Mouse (Mus musculus): ENCODE measurements around the gene Mrps5. TPM values are rescaled to one million over a fixed set of nuclear protein-coding genes. Genes with fewer than 3 reads are reported as not detected.
A peak's percentile ranks its signal among the peaks of the same experiment; 100 is the strongest.

The Mrps5 gene
- polyA plus RNA-seq, 1 experiment from 2014 or later, result 146 TPM

DNA sequence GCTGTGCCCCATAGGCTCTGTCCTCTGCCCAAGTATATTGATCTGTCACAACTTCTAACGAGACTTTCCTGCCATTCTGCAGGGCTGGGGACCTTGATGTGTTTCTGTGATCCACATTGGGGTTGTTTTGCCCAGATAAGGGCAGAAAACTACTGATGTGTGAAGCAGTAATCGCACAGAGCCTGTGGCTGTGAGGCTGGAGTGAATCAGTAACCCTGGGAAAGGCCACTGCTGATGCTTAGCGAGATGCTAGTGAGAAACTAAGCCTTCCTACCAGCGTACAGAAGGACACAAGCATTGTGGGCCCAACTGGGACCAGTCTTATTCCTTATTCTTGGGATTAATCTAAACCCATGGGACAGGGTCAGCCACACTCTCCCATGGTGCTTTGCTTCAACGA is 64.6 kb downstream of the Mrps5 start:
- 53% methylated on average over 5 of the region's 5 CpGs for WGBS
- ATAC-seq (ENCODE audit: low FRiP score, low TSS enrichment), result no peak
- Histone ChIP-seq H3K9me3 (ENCODE audit: control insufficient read depth, low read length) (no peaks in the 10 kb centered on the region), H3K4me2 (replicated peaks; ENCODE audit: low read depth, low read length) (no peak overlapping the region), H3K27ac (ENCODE audit: low read depth, low read length) (peak overlapping the region; percentile 79; the same call in 1 of the 2 replicates), H3K4me1 (ENCODE audit: control insufficient read depth, insufficient read depth, low read length) (0 out of 2 replicates have a peak, but pooled peaks cover 3% of the 10 kb centered on the region), H3K4me3 (ENCODE audit: low read length) (no peak overlapping the region), H3K27me3 (ENCODE audit: control insufficient read depth, insufficient read depth, low read length) (peaks cover 21% of the 10 kb centered on the region), H3K9ac (ENCODE audit: low read depth, low read length) (no peak overlapping the region), H3K36me3 (ENCODE audit: control insufficient read depth, insufficient read depth, low read length) (no peaks in the 10 kb centered on the region)

DNA sequence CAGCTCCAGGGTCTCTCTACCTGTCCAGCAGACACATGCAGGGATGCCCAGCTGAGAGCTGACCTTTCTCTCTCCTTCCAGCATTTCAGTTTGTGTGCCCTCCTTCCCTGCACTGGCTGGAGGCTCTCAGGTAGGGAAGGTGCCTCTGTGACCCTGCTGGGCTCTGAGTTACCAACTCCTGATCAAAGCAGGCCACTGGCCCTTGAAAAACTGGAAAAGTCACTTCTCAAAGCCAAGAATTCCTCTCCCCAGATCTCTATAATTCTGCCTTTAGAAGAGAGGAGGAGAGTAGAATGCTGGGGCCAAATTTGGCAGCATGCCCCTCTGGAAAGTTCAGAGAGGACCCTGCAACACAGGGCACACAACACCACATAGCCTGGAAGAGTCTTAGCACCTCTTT is 65.3 kb downstream of the Mrps5 start:
- Histone ChIP-seq H3K4me3 (ENCODE audit: low read length) (no peak overlapping the region), H3K36me3 (ENCODE audit: control insufficient read depth, insufficient read depth, low read length) (no peaks in the 10 kb centered on the region), H3K27me3 (ENCODE audit: control insufficient read depth, insufficient read depth, low read length) (peaks cover 28% of the 10 kb centered on the region), H3K27ac (ENCODE audit: low read depth, low read length) (peak overlapping the region; percentile 79; the same call in 1 of the 2 replicates), H3K4me1 (ENCODE audit: control insufficient read depth, insufficient read depth, low read length) (0 out of 2 replicates have a peak, but pooled peaks cover 3% of the 10 kb centered on the region), H3K4me2 (replicated peaks; ENCODE audit: low read depth, low read length) (peak overlapping the region; percentile 8; the same call in 1 of the 2 replicates), H3K9me3 (ENCODE audit: control insufficient read depth, low read length) (no peaks in the 10 kb centered on the region), H3K9ac (ENCODE audit: low read depth, low read length) (no peak overlapping the region)
- ATAC-seq (ENCODE audit: low FRiP score, low TSS enrichment), result no peak

DNA sequence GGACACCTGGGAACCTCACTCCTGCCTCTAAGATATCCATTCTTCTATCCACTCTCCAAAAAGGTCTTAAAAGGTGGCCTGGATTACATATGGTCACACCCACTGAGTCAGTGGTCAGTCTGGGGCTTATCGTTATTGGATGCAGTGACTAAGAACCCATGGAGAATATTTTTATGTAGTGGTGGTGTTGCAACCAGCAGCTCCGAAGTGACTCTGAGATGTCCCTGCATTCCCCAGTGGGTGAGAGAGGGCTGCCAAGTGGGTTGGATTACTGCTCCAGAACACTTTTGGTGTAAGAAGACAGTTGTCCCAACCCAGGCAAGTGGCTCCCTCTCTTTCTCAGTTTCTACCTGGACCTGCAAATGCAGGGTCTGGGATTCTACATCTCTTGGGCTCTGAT is 65.8 kb downstream of the Mrps5 start:
- Histone ChIP-seq H3K4me3 (ENCODE audit: low read length) (no peak overlapping the region), H3K4me1 (ENCODE audit: control insufficient read depth, insufficient read depth, low read length) (0 out of 2 replicates have a peak, but pooled peaks cover 3% of the 10 kb centered on the region), H3K4me2 (replicated peaks; ENCODE audit: low read depth, low read length) (no peak overlapping the region), H3K27ac (ENCODE audit: low read depth, low read length) (peak overlapping the region; percentile 79; the same call in 1 of the 2 replicates), H3K27me3 (ENCODE audit: control insufficient read depth, insufficient read depth, low read length) (peaks cover 32% of the 10 kb centered on the region), H3K9ac (ENCODE audit: low read depth, low read length) (no peak overlapping the region), H3K36me3 (ENCODE audit: control insufficient read depth, insufficient read depth, low read length) (no peaks in the 10 kb centered on the region), H3K9me3 (ENCODE audit: control insufficient read depth, low read length) (no peaks in the 10 kb centered on the region)
- no peak for ATAC-seq (ENCODE audit: low FRiP score, low TSS enrichment)
- 74% methylated on average over 2 of the region's 2 CpGs for WGBS

DNA sequence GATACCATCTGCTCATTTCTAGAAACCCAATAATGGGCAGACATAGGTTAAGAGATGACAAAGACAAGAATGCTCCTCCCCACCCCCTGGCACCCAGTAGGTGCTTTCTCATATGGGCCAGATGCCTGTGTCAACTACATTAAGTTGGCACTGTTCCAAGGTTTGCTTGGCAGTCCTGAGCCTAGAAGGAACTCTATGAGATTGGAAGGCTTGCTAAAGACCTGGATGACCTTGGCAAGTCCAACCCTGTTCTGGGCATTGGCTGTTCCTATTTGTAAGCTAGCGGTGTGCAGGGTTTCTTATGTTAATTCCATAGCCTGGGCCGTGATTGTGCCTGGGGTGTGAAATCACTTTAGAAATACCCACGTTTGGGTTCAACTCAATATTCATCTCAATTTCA is 67.8 kb downstream of the Mrps5 start:
- no peak overlapping the region for H3K9ac ChIP-seq (ENCODE audit: low read depth, low read length)
- ATAC-seq (ENCODE audit: low FRiP score, low TSS enrichment), result 0 out of 2 replicates have a peak, but pooled peaks have one; percentile 9
- H3K4me2 ChIP-seq (replicated peaks; ENCODE audit: low read depth, low read length), result peak overlapping the region; percentile 70
- 58% methylated on average over 3 of the region's 3 CpGs for WGBS
- no peaks in the 10 kb centered on the region for H3K9me3 ChIP-seq (ENCODE audit: control insufficient read depth, low read length)
- no peak overlapping the region for H3K27ac ChIP-seq (ENCODE audit: low read depth, low read length)
- H3K27me3 ChIP-seq (ENCODE audit: control insufficient read depth, insufficient read depth, low read length), result peaks cover 34% of the 10 kb centered on the region
- H3K4me1 ChIP-seq (ENCODE audit: control insufficient read depth, insufficient read depth, low read length), result 0 out of 2 replicates have a peak, but pooled peaks cover 3% of the 10 kb centered on the region
- H3K36me3 ChIP-seq (ENCODE audit: control insufficient read depth, insufficient read depth, low read length), result no peaks in the 10 kb centered on the region
- peak overlapping the region; percentile 49; the same call in 1 of the 2 replicates for H3K4me3 ChIP-seq (ENCODE audit: low read length)

DNA sequence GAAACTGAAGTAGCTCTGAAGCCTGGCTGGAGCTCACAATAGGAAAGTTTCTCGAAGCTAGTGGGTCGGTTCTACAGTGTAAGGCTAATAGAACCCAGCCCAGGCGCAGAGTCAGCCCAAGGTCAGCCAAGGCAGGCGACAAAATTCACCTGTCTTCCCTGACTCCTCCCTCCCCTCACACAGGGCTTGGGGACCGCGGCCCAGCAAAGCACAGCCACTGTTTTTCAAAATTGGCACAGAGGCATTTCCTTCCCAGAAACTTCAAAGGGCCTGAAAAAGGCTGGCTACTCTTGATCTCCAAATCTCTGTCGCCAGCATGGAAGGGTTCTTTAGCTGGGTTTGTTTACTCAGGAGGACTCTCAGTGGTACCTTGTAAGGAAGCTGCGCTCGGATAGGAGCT is 68.4 kb downstream of the Mrps5 start:
- ATAC-seq (ENCODE audit: low FRiP score, low TSS enrichment), result no peak
- peak overlapping the region; percentile 53; the same call in 1 of the 2 replicates for H3K9ac ChIP-seq (ENCODE audit: low read depth, low read length)
- H3K4me2 ChIP-seq (replicated peaks; ENCODE audit: low read depth, low read length), result peak overlapping the region; percentile 70
- no peaks in the 10 kb centered on the region for H3K36me3 ChIP-seq (ENCODE audit: control insufficient read depth, insufficient read depth, low read length)
- H3K9me3 ChIP-seq (ENCODE audit: control insufficient read depth, low read length), result no peaks in the 10 kb centered on the region
- 0 out of 2 replicates have a peak, but pooled peaks cover 3% of the 10 kb centered on the region for H3K4me1 ChIP-seq (ENCODE audit: control insufficient read depth, insufficient read depth, low read length)
- H3K27ac ChIP-seq (ENCODE audit: low read depth, low read length), result peak overlapping the region; percentile 42; the same call in 1 of the 2 replicates
- peaks cover 34% of the 10 kb centered on the region for H3K27me3 ChIP-seq (ENCODE audit: control insufficient read depth, insufficient read depth, low read length)
- 3% methylated on average over 9 of the region's 9 CpGs for WGBS
- peak overlapping the region; percentile 49 for H3K4me3 ChIP-seq (ENCODE audit: low read length)

DNA sequence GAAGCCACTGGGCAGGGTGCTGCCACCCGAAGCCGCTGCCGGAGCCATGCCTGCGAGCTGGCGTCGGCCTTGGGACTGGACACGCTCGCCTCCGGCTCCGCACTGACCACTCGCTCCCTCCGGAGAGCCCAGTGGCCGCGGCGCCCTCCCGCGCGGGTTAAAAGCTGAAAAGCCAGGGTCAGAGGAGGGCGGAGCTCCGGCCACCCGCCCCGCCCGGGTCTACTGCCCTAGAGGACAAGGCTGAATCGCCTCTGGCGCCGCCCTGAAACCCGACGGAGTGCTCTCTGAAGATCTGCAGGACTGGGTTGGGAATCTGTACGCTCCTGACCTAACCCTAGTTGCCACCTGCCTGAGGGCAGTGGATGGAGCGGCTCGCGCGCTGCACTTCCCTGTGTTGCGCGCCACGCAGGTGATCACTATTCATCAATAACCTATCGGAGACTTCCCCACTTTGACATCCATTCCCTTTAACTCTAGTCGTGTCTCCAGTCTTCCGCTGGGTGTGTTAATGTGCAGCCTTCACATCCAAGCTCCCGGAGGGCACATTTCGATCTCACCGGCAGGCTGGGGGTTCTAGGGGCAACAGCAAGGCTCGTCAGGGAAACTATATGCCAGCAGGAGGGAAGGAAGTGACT is 69.2 kb downstream of the Mrps5 start, which contains the start of gene Mal:
TSS of gene Mal (minus strand) at position 610 of the 635 bp plus-strand sequence.
- Histone ChIP-seq H3K36me3 (ENCODE audit: control insufficient read depth, insufficient read depth, low read length) (no peaks in the 10 kb centered on the region), H3K4me2 (replicated peaks; ENCODE audit: low read depth, low read length) (peak within 1 kb of the TSS; percentile 70), H3K9me3 (ENCODE audit: control insufficient read depth, low read length) (no peaks in the 10 kb centered on the region), H3K9ac (ENCODE audit: low read depth, low read length) (peak within 1 kb of the TSS; percentile 53), H3K27ac (ENCODE audit: low read depth, low read length) (peak within 1 kb of the TSS; percentile 42; the same call in 1 of the 2 replicates), H3K4me3 (ENCODE audit: low read length) (peak within 1 kb of the TSS; percentile 49), H3K27me3 (ENCODE audit: control insufficient read depth, insufficient read depth, low read length) (peaks cover 34% of the 10 kb centered on the region), H3K4me1 (ENCODE audit: control insufficient read depth, insufficient read depth, low read length) (0 out of 2 replicates have a peak, but pooled peaks cover 3% of the 10 kb centered on the region)
- WGBS, result 1% methylated on average over 42 of the region's 43 CpGs
- peak; percentile 69 for ATAC-seq (ENCODE audit: low FRiP score, low TSS enrichment)

Other genes with a start within 250 kb of the Mrps5 start
- gene Astl, start 248.6 kb upstream of the Mrps5 start, polyA plus RNA-seq (2014; fragmentation: Nextera tagmentation; extraction: Ambion mirVana), result not detected in 2 replicates
- 0.69 and 1.8 TPM in 2 replicates for gene Adra2b, start 224.0 kb upstream of the Mrps5 start, polyA plus RNA-seq (2014; fragmentation: Nextera tagmentation; extraction: Ambion mirVana)
- 0.15 TPM in 1 of 2 replicates, not detected in the other for gene Gpat2, start 162.0 kb upstream of the Mrps5 start, polyA plus RNA-seq (2014; fragmentation: Nextera tagmentation; extraction: Ambion mirVana)
- 29.5 and 29.7 TPM in 2 replicates for gene Fahd2a, start 142.7 kb upstream of the Mrps5 start, polyA plus RNA-seq (2014; fragmentation: Nextera tagmentation; extraction: Ambion mirVana)
- 4.0 and 4.9 TPM in 2 replicates for gene Kcnip3, start 65.1 kb upstream of the Mrps5 start, polyA plus RNA-seq (2014; fragmentation: Nextera tagmentation; extraction: Ambion mirVana)
- 1.4 and 1.9 TPM in 2 replicates for gene Prom2, start 45.8 kb upstream of the Mrps5 start, polyA plus RNA-seq (2014; fragmentation: Nextera tagmentation; extraction: Ambion mirVana)
- 2.8 and 5.7 TPM in 2 replicates for gene Zfp661, start 128 bp upstream of the Mrps5 start, polyA plus RNA-seq (2014; fragmentation: Nextera tagmentation; extraction: Ambion mirVana)
- 21.4 and 33.2 TPM in 2 replicates for gene Mal, start 69.5 kb downstream of the Mrps5 start, polyA plus RNA-seq (2014; fragmentation: Nextera tagmentation; extraction: Ambion mirVana)
- 1.2 and 2.3 TPM in 2 replicates for gene Mall, start 142.7 kb downstream of the Mrps5 start, polyA plus RNA-seq (2014; fragmentation: Nextera tagmentation; extraction: Ambion mirVana)
- gene Nphp1, start 201.7 kb downstream of the Mrps5 start, polyA plus RNA-seq (2014; fragmentation: Nextera tagmentation; extraction: Ambion mirVana), result 29.1 and 32.0 TPM in 2 replicates
- 37.6 and 47.7 TPM in 2 replicates for gene Mtln, start 205.3 kb downstream of the Mrps5 start, polyA plus RNA-seq (2014; fragmentation: Nextera tagmentation; extraction: Ambion mirVana)
- 35.9 and 38.8 TPM in 2 replicates for gene Bub1, start 244.6 kb downstream of the Mrps5 start, polyA plus RNA-seq (2014; fragmentation: Nextera tagmentation; extraction: Ambion mirVana)

Measured in kidney, embryonic 14.5 days (tissue).